Mouse (Mus musculus) layer of hippocampus, adult 9-10 months (tissue): ENCODE data around the gene Ndn.

Source experiments
- DNase-seq: peaks from one replicate; pipeline ENCODE4 v3.0.0; 2022; ENCODE audit warnings: low spot score

Ndn gene

DNA sequence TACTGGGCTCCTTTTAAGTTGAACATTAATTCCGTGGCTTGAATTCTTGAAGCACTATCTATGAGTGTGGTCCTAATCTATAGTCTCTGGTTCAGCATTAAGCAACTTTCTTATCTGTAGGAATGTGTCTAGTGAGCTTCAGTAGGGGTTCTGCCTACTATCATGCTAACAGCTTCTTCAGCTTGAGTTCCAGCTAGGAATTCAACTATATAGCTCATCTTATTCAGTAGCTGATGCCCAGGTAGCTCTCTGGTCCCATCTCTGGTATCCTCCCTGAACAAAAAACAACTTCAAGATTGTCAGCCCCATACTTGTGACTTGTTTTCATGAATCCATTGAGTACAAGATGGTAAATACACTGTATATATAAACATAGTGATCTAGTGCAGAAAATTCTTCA is at the start of gene Ndn:
Gene Ndn, plus strand, starts transcription at position 301 of the 400 bp plus-strand sequence.
- DNase-seq, result no peak

GRCm38 (mm10) chr7:62302451-62302850 is 43.9 kb upstream of the Ndn start:
- DNase-seq, result no peak

GRCm38 (mm10) chr7:62306896-62307614 is 39.3 kb upstream of the Ndn start:
- no peak for DNase-seq

GRCm38 (mm10) chr7:62316793-62317192 is 29.6 kb upstream of the Ndn start:
- DNase-seq, result no peak

DNA sequence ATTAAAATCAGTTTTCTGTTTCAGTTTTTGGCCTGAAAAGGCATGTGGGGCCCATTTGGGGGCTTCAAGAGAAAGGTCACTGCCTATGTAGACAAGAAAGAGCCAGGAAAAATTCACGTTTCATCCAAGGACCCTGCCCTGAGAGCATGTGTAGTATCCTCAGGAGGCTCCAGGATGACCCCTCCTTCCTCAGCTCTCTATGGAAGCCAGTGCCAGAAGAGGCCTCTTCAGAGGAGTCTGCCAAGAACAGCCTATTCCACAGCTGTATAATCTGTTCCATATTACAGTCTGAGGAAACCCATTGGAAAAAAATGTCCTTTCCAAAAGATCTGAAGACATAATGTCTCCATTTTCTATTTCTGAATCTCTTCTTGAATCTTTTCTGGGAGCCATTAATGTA is 958 bp upstream of the Ndn start:
- DNase-seq, result no peak

DNA sequence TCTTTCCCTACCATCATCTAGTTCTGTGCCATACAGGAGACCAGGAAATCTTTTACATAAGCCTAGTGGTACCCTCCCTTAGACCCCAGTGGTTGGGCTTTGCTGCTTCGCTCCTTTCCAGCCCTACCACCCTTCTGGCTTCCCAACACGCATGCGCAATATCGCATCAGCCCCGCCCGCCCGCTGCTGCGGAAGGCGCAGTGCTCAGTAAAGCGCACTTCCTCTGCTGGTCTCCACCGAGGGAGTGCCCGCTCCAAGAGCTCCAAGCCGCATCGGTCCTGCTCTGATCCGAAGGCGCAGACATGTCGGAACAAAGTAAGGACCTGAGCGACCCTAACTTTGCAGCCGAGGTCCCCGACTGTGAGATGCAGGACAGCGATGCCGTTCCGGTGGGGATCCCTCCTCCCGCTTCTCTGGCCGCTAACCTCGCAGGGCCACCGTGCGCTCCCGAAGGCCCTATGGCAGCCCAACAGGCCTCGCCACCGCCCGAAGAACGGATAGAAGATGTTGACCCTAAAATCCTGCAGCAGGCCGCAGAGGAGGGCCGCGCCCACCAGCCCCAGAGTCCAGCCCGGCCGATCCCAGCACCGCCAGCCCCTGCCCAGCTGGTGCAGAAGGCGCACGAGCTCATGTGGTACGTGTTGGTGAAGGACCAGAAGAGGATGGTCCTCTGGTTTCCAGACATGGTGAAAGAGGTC is 1.9 kb downstream of the Ndn start:
- DNase-seq, result peak; percentile 16

- DNase-seq, result no peak
These were observed 2.4 kb downstream of the Ndn start for GRCm38 (mm10) chr7:62348804-62349190.

DNA sequence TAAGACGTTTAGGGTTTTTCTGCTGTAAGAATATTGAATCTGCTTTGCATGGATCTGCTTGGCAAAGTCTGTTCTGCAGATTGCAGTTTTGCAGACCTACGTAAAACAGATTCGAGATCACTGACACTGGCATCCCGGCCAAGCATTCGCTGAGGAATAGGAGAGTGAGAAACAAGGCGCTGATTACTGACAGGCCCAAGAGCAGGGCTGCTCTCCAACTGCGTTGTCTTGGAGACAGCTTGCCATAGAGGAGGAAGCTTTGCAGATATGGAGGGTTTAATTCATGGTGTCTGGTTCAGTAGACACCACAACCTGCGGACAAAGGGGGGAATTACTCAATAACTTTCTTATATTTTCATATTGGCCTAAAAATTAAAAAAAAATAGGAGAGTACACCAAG is 4.9 kb downstream of the Ndn start:
- DNase-seq, result no peak

DNA sequence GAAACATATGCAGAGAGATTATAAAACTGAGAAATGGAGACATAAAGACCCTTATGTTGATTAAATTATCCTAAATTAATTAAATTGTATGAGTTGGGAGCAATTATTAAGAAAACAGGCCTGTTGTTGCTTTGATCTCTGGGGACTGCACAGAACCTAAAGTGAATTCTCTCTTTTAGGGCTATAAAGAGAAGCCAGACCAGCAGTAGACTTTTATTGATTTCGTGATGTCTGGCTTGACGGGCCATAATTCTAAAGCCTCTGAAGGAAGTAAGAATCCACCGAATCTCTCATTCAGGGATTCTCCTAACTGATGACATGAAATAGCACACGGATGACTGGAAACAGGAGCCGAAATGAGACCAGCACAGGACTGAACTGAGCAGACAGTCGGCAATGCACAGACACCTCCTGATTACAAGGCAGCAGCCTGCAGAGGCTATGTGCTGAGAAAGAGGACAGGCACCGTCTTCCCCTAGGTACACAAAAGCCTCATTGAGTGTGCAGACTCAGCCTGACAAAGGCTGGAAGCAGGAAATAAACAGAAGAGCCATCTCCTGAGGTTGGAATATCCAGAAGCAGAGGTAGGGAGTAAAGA is 18.8 kb downstream of the Ndn start:
- DNase-seq, result no peak

- DNase-seq, result no peak
These were observed 20.4 kb downstream of the Ndn start for GRCm38 (mm10) chr7:62366730-62367129.

- DNase-seq, result no peak
These were observed 29.3 kb downstream of the Ndn start for GRCm38 (mm10) chr7:62375658-62376057.

DNA sequence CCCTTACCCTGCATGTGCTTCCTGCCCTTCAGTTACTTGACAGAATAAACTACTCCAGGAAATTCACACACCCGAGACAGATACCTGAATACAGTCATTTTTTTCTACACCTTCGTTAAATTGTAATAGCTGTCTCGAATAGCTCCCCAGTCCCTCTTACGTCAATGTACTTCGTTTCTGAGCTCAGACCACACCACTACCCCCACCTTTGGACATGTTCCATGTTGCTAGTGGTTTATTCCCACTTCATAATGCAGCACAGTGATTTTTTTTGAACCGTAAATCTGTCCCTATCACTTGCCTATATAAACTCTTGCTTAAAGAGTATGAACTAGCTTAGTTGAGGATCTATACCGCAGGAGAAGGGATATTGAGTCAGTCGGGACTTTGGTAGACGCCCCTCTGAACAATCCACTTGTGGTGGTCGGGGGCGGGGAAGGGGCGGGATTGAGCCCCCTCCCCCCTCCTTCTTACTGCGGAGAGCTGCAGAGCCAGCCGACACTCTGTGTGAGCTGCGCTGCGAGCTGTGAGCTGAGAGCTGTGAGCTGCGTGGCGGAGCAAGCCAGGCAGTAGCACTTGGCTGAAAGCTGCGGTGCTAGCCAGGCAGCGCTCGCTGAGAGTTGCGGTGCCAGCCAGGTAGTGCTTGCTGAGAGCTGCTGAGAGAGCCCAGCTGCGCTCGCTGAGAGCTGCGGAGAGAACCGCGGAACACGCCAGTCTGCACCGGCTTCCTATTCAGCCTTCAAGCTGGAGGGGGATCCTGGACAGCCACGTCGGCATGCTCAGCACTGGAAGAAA is 30.3 kb downstream of the Ndn start, which contains the start of gene Magel2:
Gene Magel2, plus strand, starts transcription at position 501 of the 795 bp plus-strand sequence.
- DNase-seq, result no peak

DNA sequence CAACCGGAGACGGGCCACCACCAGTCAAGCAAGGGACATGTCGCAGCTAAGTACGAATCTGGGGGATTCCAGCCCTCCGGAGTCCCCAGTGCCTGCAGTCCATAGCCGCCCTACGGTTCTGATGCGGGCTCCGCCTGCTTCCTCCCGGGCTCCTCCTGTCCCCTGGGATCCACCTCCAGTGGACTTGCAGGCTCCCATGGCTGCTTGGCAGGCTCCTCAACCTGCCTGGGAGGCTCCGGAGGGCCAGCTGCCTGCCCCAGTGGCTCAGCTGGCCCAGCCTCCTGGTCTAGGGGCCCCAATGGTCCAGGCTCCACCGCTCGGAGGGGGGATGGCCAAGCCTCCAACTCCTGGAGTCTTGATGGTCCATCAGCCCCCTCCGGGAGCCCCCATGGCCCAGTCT is 30.9 kb downstream of the Ndn start:
- DNase-seq, result no peak

DNA sequence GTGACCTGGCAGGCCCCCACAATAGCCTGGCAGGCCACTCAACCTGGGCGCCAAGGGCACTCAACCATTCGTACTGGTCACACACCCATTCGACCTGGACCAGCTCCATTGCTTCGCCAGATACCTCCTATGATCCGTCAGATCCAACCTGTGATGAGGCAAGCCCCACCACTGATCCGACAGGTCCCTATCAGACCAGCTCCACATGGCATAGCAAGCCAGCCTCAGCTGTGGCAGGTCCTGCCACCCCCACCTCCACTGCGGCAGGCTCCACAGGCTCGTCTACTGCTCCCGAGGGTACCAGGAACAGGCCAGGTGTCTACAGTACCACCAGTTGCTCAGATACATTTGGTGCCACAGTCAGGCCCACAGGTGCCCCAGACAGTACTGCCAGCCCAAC is 32.2 kb downstream of the Ndn start:
- no peak for DNase-seq

DNA sequence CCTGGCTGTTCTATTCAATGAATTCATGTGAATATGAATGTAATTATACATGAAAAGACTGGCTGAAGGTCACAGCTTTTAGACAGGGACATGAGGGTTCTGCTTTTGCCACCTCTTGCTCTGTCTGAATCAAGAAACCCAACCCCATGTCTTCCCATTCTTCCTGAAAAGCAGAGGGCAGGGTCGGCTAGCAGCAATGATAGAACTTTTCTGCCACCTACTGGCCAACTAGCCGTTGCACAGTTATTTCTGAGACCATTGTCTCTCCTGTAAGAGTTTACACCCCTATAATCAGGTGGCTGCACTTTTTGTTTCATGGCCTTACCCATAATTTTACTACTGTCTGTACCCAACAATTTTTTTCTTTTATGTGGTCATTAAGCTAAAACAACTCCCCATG is 36.0 kb downstream of the Ndn start:
- peak; percentile 25 for DNase-seq

- DNase-seq, result no peak
These were observed 41.9 kb downstream of the Ndn start for GRCm38 (mm10) chr7:62388291-62388690.

DNA sequence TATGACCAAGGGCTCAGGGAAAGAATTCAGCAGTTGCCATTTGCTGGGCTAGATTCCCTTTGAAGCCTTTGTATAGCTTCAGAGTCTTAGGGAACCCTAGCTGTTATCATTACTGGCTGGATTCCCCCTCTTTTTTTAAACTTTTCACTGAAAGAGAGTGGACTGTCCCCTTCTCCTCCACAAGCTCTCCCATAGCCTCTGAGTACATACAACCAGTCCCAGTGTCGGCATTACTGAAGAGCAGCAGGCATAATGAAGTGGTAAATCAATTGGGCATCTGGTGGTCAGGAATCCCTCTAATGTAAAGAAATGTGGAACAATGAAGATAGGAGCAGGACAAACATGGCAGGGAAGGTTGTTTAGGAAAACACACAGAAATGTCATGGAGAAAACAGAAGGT is 45.8 kb downstream of the Ndn start:
- no peak for DNase-seq
